Mouse (Mus musculus) forebrain, embryonic 12.5 days (tissue): ENCODE data around the gene Gm11938. TPM values are rescaled to one million over a fixed set of nuclear protein-coding genes. Genes with fewer than 3 reads are reported as not detected.
"Not testable (repeated sequence)": the region's sequence is repeated elsewhere in the genome, so short reads cannot be mapped to it uniquely, and the experiment has no call there.

Experiments
- ATAC-seq: fragments of 200-750 bp; cut with Nextera tagmentation; 2 replicates; pipeline ENCODE4 v1.8.0; 2017; ENCODE audit warnings: moderate TSS enrichment; ENCODE audit not compliant: low FRiP score
- H3K27ac ChIP-seq: fragments of 300-500 bp; sonication (generic); 2 replicates; pipeline ENCODE4 v1.5.1; 2016; ENCODE audit warnings: mild to moderate bottlenecking
- H3K27me3 ChIP-seq: fragments of 300-500 bp; sonication (generic); 2 replicates; pipeline ENCODE4 v1.6.1; 2016; ENCODE audit warnings: mild to moderate bottlenecking
- H3K36me3 ChIP-seq: fragments of 300-500 bp; sonication (generic); replicated peaks from 2 replicates; pipeline ENCODE4 v1.6.1; 2016; ENCODE audit warnings: mild to moderate bottlenecking
- H3K4me1 ChIP-seq: fragments of 300-500 bp; sonication (generic); 2 replicates; pipeline ENCODE4 v1.6.1; 2016
- H3K4me2 ChIP-seq: fragments of 300-500 bp; sonication (generic); 2 replicates; pipeline ENCODE4 v1.6.1; 2016; ENCODE audit warnings: mild to moderate bottlenecking, moderate library complexity
- H3K4me3 ChIP-seq: fragments of 300-500 bp; sonication (generic); replicated peaks from 2 replicates; pipeline ENCODE4 v1.5.1; 2016; ENCODE audit warnings: mild to moderate bottlenecking
- H3K9ac ChIP-seq: fragments of 300-500 bp; sonication (generic); 2 replicates; pipeline ENCODE4 v1.6.1; 2016; ENCODE audit warnings: mild to moderate bottlenecking
- H3K9me3 ChIP-seq: fragments of 300-500 bp; sonication (generic); 2 replicates; pipeline ENCODE4 v1.6.1; 2016
- WGBS: fragments of 180-500 bp; shearing (Covaris S2); methylation state at CpG from one replicate; pipeline ENCODE4 v1.1.7; 2016; 5-methylcytosine and 5-hydroxymethylcytosine counted together
- polyA plus RNA-seq: library from polyadenylated mRNA; unstranded; fragments of >200 nt; fragmentation: Nextera tagmentation; extraction: Ambion mirVana; gene quantifications from 2 replicates; pipeline ENCODE4 v1.2.1, GENCODE M21; 2016

Gene Gm11938
- polyA plus RNA-seq, 1 experiment from 2014 or later = not detected

DNA sequence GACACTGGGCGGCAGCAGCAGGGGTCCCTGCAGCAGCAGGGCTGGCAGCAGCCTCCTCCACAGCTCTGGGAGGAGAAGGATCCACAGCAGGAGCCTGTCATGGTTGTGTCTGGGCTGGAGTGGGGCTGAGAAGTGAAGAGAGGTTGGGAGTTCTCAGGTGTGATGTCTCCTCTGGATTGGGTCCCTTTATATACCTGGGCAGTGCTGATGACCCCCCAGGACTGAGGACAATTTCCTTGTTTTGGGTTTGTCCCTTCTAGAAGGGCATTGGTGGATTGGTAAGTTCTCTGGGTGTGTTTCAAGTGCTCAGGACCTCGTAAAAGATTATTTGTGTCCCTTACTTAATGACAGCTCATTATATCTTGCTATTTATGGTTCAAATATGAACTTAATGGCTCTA lies 7.0 kb upstream of the Gm11938 start, which contains the start of gene Gm11937:
TSS of gene Gm11937 (minus strand) at position 101 of the 400 bp plus-strand sequence.
- not testable (repeated sequence) for ATAC-seq, H3K27ac ChIP-seq, H3K9me3 ChIP-seq, H3K4me3 ChIP-seq, H3K4me1 ChIP-seq, H3K4me2 ChIP-seq, H3K9ac ChIP-seq, H3K36me3 ChIP-seq, H3K27me3 ChIP-seq
- WGBS = 61% methylated on average over 1 of the region's 2 CpGs

DNA sequence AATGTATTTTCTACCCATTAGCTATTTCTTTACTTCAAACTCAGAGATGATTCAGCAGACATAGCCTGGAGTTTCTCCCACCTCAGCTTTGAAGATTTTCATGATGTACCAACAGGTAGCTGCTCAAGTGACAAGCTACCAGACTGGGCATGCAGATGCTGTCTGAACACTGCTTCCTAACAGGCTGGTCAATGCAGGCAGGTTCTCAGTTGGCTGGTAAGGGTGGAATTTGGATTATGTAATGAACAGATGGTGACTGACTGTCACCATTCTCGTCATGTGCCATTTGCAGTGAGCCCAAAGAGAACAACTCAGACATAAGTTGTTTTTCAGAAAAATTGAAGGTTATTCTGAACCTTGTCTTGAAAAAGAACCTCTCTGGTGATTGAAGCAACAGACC lies 6.0 kb upstream of the Gm11938 start:
- Histone ChIP-seq H3K27ac (no peak overlapping the region), H3K4me1 (no peaks in the 10 kb centered on the region), H3K9me3 (no peaks in the 10 kb centered on the region), H3K4me3 (no peak overlapping the region), H3K36me3 (no peaks in the 10 kb centered on the region), H3K27me3 (no peaks in the 10 kb centered on the region), H3K4me2 (no peak overlapping the region), H3K9ac (no peak overlapping the region)
- no peak for ATAC-seq
- WGBS = 76% methylated on average over 1 of the region's 1 CpGs

- H3K4me2 ChIP-seq, H3K9ac ChIP-seq, H3K4me3 ChIP-seq, ATAC-seq, H3K27me3 ChIP-seq, H3K27ac ChIP-seq, H3K4me1 ChIP-seq, H3K36me3 ChIP-seq, H3K9me3 ChIP-seq: not testable (repeated sequence)
- 84% methylated on average over 6 of the region's 6 CpGs for WGBS
Observed at GRCm38 (mm10) chr11:99597742-99598141, 5.4 kb downstream of the Gm11938 start, which contains the start of gene Krtap9-3. Gene Krtap9-3, minus strand, starts transcription at chr11:99598105.

DNA sequence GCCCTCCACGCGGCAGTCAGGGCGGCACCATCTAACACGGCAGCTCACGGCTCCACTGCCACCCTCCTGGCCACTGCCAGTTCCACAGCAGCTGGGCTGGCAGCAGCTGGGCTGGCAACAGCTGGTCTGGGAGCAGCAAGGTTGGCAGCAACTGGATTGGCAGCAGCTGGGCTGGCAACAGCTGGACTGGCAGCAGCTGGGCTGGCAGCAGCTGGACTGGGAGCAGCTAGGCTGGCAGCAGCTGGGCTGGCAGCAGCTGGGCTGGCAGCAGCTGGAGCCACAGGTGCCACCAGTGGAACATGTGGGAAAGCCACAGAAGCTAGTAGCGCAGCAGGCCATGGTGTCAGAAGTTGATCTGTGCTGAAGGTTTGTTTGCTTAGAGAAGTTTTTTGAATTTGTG lies 12.1 kb downstream of the Gm11938 start, which contains the start of gene Krtap1-3:
TSS of gene Krtap1-3 (minus strand) at position 359 of the 400 bp plus-strand sequence.
- Histone ChIP-seq H3K36me3 (no peaks in the 10 kb centered on the region), H3K4me1 (no peaks in the 10 kb centered on the region), H3K27ac (no peak within 1 kb of the TSS), H3K4me2 (no peak within 1 kb of the TSS), H3K9ac (no peak within 1 kb of the TSS), H3K27me3 (no peaks in the 10 kb centered on the region), H3K4me3 (no peak within 1 kb of the TSS), H3K9me3 (no peaks in the 10 kb centered on the region)
- 83% methylated on average over 6 of the region's 6 CpGs for WGBS
- ATAC-seq = no peak

DNA sequence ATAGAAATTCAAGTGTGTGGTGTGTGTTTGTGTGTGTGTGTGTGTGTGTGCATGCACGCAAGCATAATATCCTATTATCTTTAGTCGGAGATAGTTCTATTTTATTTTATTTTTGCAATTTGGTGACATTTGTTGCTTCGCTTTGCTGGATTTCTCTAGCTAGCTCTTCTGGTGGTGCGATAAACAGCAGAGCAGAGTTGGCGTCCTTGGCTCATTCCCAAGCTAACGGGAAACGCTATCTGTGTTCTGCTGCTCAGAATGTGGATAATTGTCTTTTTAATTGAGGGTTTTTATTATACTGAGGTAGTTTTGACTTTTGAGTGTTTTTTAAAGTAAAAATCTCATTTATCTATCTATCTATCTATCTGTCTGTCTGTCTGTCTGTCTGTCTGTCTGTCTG lies 18.0 kb downstream of the Gm11938 start:
- Histone ChIP-seq H3K27me3 (no peaks in the 10 kb centered on the region; the same call in 1 of the 2 replicates), H3K27ac (no peak overlapping the region), H3K4me1 (no peaks in the 10 kb centered on the region), H3K4me2 (no peak overlapping the region), H3K36me3 (no peaks in the 10 kb centered on the region), H3K9ac (no peak overlapping the region), H3K4me3 (no peak overlapping the region), H3K9me3 (no peaks in the 10 kb centered on the region)
- ATAC-seq = no peak
- WGBS = 95% methylated on average over 7 of the region's 7 CpGs

DNA sequence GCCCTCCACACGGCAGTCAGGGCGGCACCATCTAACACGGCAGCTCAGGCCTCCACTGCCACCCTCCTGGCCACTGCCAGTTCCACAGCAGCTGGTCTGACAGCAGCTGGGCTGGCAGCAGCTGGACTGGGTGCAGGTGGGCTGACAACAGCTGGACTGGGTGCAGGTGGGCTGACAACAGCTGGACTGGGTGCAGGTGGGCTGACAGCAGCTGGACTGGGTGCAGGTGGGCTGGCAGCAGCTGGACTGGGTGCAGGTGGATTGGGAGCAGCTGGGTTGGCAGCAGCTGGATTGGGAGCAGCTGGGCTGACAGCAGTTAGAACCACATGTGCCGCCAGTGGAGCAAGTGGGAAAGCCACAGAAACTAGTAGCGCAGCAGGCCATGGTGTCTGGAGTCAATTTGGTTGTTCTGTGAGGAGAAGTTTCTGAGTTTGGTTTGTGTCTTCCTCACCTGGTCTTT lies 19.8 kb downstream of the Gm11938 start, which contains the start of gene Krtap1-4:
TSS of gene Krtap1-4 (minus strand) at position 410 of the 460 bp plus-strand sequence.
- no peaks in the 10 kb centered on the region; the same call in 1 of the 2 replicates for H3K27me3 ChIP-seq
- WGBS = 85% methylated on average over 5 of the region's 5 CpGs
- no peak within 1 kb of the TSS for H3K4me2 ChIP-seq
- no peak within 1 kb of the TSS for H3K9ac ChIP-seq
- no peak within 1 kb of the TSS for H3K27ac ChIP-seq
- H3K9me3 ChIP-seq = no peaks in the 10 kb centered on the region
- no peak within 1 kb of the TSS for H3K4me3 ChIP-seq
- H3K36me3 ChIP-seq = no peaks in the 10 kb centered on the region
- no peaks in the 10 kb centered on the region for H3K4me1 ChIP-seq
- ATAC-seq = no peak

GRCm38 (mm10) chr11:99581564-99581963 lies 21.5 kb downstream of the Gm11938 start:
- H3K36me3 ChIP-seq = no peaks in the 10 kb centered on the region
- ATAC-seq = no peak
- 79% methylated on average over 6 of the region's 6 CpGs for WGBS
- H3K9ac ChIP-seq = no peak overlapping the region
- H3K9me3 ChIP-seq = no peaks in the 10 kb centered on the region
- H3K4me2 ChIP-seq = no peak overlapping the region
- H3K4me1 ChIP-seq = no peaks in the 10 kb centered on the region
- H3K27me3 ChIP-seq = no peaks in the 10 kb centered on the region; the same call in 1 of the 2 replicates
- H3K27ac ChIP-seq = no peak overlapping the region
- no peak overlapping the region for H3K4me3 ChIP-seq

DNA sequence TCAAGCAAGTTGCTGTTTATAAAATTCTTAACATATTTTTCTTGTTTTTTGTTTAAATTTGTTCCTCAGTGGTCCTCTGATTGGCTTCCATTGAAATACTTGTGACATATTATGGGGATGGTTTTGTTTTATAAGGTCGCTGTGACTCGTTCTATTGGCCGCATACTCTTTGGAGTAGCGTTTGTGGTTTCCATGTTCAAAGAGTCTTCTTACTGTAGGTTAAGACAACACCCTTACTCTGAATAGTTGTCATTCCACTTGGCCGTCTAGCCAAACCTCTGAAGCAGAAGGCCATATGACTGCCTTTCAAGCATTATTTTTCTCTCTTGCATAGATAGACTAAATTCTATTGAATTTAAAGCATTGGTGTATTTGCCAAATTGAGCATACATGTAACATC lies 22.1 kb downstream of the Gm11938 start:
- Histone ChIP-seq H3K9ac (no peak overlapping the region), H3K36me3 (no peaks in the 10 kb centered on the region), H3K27me3 (no peaks in the 10 kb centered on the region; the same call in 1 of the 2 replicates), H3K4me1 (no peaks in the 10 kb centered on the region), H3K4me3 (no peak overlapping the region), H3K4me2 (no peak overlapping the region), H3K27ac (no peak overlapping the region), H3K9me3 (no peaks in the 10 kb centered on the region)
- 93% methylated on average over 5 of the region's 5 CpGs for WGBS
- no peak for ATAC-seq

GRCm38 (mm10) chr11:99580636-99581035 lies 22.5 kb downstream of the Gm11938 start, which contains the start of gene Krtap1-5:
Gene Krtap1-5, minus strand, starts transcription at chr11:99581016.
- Histone ChIP-seq H3K4me2 (no peak within 1 kb of the TSS), H3K4me1 (no peaks in the 10 kb centered on the region), H3K27ac (no peak within 1 kb of the TSS), H3K9me3 (no peaks in the 10 kb centered on the region), H3K9ac (no peak within 1 kb of the TSS), H3K4me3 (no peak within 1 kb of the TSS), H3K27me3 (no peaks in the 10 kb centered on the region; the same call in 1 of the 2 replicates), H3K36me3 (no peaks in the 10 kb centered on the region)
- WGBS = 87% methylated on average over 6 of the region's 6 CpGs
- no peak for ATAC-seq

- Histone ChIP-seq H3K4me2 (peak overlapping the region; percentile 45), H3K9ac (no peak overlapping the region), H3K27ac (no peak overlapping the region), H3K4me3 (no peak overlapping the region), H3K27me3 (no peaks in the 10 kb centered on the region), H3K9me3 (no peaks in the 10 kb centered on the region), H3K4me1 (no peaks in the 10 kb centered on the region), H3K36me3 (no peaks in the 10 kb centered on the region)
- peak; percentile 81; the same call in 1 of the 2 replicates for ATAC-seq
- WGBS = 0% methylated on average over 7 of the region's 7 CpGs
Observed at GRCm38 (mm10) chr11:99574106-99574505, 29.0 kb downstream of the Gm11938 start.

DNA sequence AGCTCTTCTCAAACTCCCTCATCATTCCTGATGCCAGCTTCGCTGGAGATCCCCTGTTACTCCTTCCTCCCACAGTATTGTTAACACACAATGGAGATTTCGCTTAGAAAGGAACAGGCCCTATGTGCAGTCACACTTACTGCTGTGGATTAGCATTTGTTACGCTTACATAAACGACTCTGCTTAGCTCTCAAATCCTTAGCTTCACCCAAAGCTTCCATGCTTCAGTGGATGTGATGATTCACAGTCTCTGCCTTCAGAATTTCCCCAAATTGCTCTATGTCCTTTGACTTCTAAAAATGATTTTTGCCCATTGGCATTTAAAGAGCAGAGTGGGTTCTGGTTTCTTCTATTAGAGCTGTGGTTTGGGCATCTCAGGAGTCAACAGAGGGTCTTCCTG lies 29.9 kb downstream of the Gm11938 start:
- Histone ChIP-seq H3K9me3 (no peaks in the 10 kb centered on the region), H3K4me2 (no peak overlapping the region), H3K27me3 (no peaks in the 10 kb centered on the region), H3K4me3 (no peak overlapping the region), H3K4me1 (no peaks in the 10 kb centered on the region), H3K27ac (no peak overlapping the region), H3K9ac (no peak overlapping the region), H3K36me3 (no peaks in the 10 kb centered on the region)
- 19% methylated on average over 4 of the region's 4 CpGs for WGBS
- no peak for ATAC-seq

GRCm38 (mm10) chr11:99566530-99566929 lies 36.6 kb downstream of the Gm11938 start, which contains the start of gene Krtap3-1:
Gene Krtap3-1, minus strand, starts transcription at chr11:99566630.
- Histone ChIP-seq H3K27ac (no peak within 1 kb of the TSS), H3K4me1 (no peaks in the 10 kb centered on the region), H3K27me3 (no peaks in the 10 kb centered on the region), H3K9ac (no peak within 1 kb of the TSS), H3K9me3 (no peaks in the 10 kb centered on the region), H3K4me3 (no peak within 1 kb of the TSS), H3K36me3 (no peaks in the 10 kb centered on the region), H3K4me2 (no peak within 1 kb of the TSS)
- ATAC-seq = no peak
- 87% methylated on average over 7 of the region's 7 CpGs for WGBS

- Histone ChIP-seq H3K27me3 (no peaks in the 10 kb centered on the region), H3K9me3 (no peaks in the 10 kb centered on the region), H3K9ac (no peak overlapping the region), H3K4me2 (no peak overlapping the region), H3K4me1 (no peaks in the 10 kb centered on the region), H3K36me3 (no peaks in the 10 kb centered on the region), H3K27ac (no peak overlapping the region), H3K4me3 (no peak overlapping the region)
- WGBS = 82% methylated on average over 6 of the region's 6 CpGs
- ATAC-seq = no peak
Observed at GRCm38 (mm10) chr11:99562580-99562979, 40.5 kb downstream of the Gm11938 start.
